In the genomic region with DNA sequence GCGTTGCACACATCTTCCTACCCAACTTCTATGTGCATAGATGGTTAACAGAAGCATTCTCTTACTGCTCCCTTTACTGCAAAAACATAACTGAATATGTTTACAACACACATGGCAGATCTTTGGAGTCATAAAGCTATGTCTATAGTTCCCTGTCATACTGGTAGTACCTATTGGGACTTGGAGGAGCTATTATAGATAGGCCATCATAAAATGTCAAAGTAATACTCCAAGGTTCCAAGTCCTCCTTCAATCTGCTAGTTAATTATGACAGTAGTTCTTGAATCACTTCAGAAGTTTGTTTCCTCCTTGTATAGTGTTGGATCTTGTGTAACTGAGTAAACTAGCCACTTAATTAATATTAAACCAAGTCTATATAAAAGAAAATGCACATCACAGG, we compare ENCODE assay signal across 18 mouse cellular contexts. TPM values are rescaled to one million over a fixed set of nuclear protein-coding genes. Genes with fewer than 3 reads are reported as not detected.
DNase-seq lines count a peak whose midpoint lies in the region; ATAC-seq lines count a peak whose summit lies in the region.
"Had no signal": no experiment of that assay in that cellular context is flagged by ENCODE, and none has a peak within 500 bp of the region (broad histone marks: within the 10 kb centered on the region; RNA-seq: fewer than 3 reads in every experiment).

No protein-coding gene starts in this region.

- WGBS in intestine, embryonic 16.5 days: 95% methylated on average over 1 of the region's 1 CpGs
- 79% methylated on average over 1 of the region's 1 CpGs for WGBS in large intestine, adult 2 months

- H3K9me3 ChIP-seq in intestine, embryonic 16.5 days (ENCODE audit: control insufficient read depth, low read length): no peaks in the 10 kb centered on the region
- H3K9me3 ChIP-seq: embryonic facial prominence, embryonic 10.5 days; embryonic facial prominence, embryonic 12.5 days; forebrain, embryonic 13.5 days; forebrain, embryonic 15.5 days had no signal

- H3K4me3 ChIP-seq in intestine, embryonic 16.5 days (ENCODE audit: low read length): no peak overlapping the region
- H3K4me3 ChIP-seq: embryonic facial prominence, embryonic 10.5 days; embryonic facial prominence, embryonic 12.5 days; forebrain, embryonic 13.5 days; forebrain, embryonic 15.5 days had no signal

- DNase-seq in large intestine, adult 2 months (ENCODE audit: low read depth, low spot score): peak; percentile 13
- no peak for DNase-seq in right cerebral cortex, postnatal 14 days
- no peak for DNase-seq in gastrocnemius, postnatal 10 days
- DNase-seq in spleen, postnatal 36 days (ENCODE audit: low spot score in 2 of 2): no peak
- DNase-seq: adrenal gland, adult 2 months; adrenal gland, postnatal 10 days; adrenal gland, postnatal 25 days; cerebellum, adult 11 months; cerebellum, adult 18-20 months; cerebellum, adult 8-10 months; cerebellum, adult 9-11 months; cerebellum, postnatal 25 days; forebrain, postnatal 0 days had no signal

- peaks cover 9% of the 10 kb centered on the region; the same call in 1 of the 2 replicates for H3K36me3 ChIP-seq in intestine, embryonic 16.5 days (ENCODE audit: control insufficient read depth, insufficient read depth, low read length)

- no peak overlapping the region for H3K4me2 ChIP-seq in intestine, embryonic 16.5 days (ENCODE audit: low read depth, low read length)
- H3K4me2 ChIP-seq: embryonic facial prominence, embryonic 12.5 days; forebrain, embryonic 13.5 days; forebrain, embryonic 15.5 days had no signal

- H3K27ac ChIP-seq in intestine, embryonic 16.5 days (ENCODE audit: low read length): no peak overlapping the region
- H3K27ac ChIP-seq: embryonic facial prominence, embryonic 10.5 days; embryonic facial prominence, embryonic 12.5 days; forebrain, embryonic 13.5 days; forebrain, embryonic 15.5 days had no signal

- H3K4me1 ChIP-seq in intestine, embryonic 16.5 days (ENCODE audit: control insufficient read depth, insufficient read depth, low read length): no peaks in the 10 kb centered on the region
- H3K4me1 ChIP-seq: embryonic facial prominence, embryonic 10.5 days; embryonic facial prominence, embryonic 12.5 days; forebrain, embryonic 13.5 days; forebrain, embryonic 15.5 days had no signal

- H3K27me3 ChIP-seq in intestine, embryonic 16.5 days (replicated peaks; ENCODE audit: control insufficient read depth, insufficient read depth, low read length): no peaks in the 10 kb centered on the region
- H3K27me3 ChIP-seq: embryonic facial prominence, embryonic 12.5 days; forebrain, embryonic 13.5 days; forebrain, embryonic 15.5 days had no signal

- ATAC-seq in intestine, embryonic 16.5 days: peak; percentile 87
- ATAC-seq: forebrain, embryonic 13.5 days; forebrain, embryonic 15.5 days; forebrain, postnatal 0 days had no signal

- H3K9ac ChIP-seq in intestine, embryonic 16.5 days (ENCODE audit: low read depth, low read length): no peak overlapping the region
- H3K9ac ChIP-seq: embryonic facial prominence, embryonic 12.5 days; forebrain, embryonic 13.5 days; forebrain, embryonic 15.5 days; forebrain, postnatal 0 days had no signal

RNA-seq across cellular contexts. Expression of a gene that starts 49.9 kb away (rescaled TPM):
- polyA plus RNA-seq in intestine, embryonic 16.5 days (2015; fragmentation: Nextera tagmentation; extraction: Ambion mirVana): 17.3 and 18.0 TPM in 2 replicates
- polyA plus RNA-seq in large intestine, adult 2 months (2012; rRNA removed): 52.8 and 58.3 TPM in 2 replicates
- 10 to 100 TPM; 34.9 to 46.0 TPM for total RNA-seq in gastrocnemius, postnatal 10 days (2021)
